Comparison of ENCODE assay signal across 12 mouse cellular contexts in genomic region chr6:54278613-54279012, GRCm38 (mm10). TPM values are rescaled to one million over a fixed set of nuclear protein-coding genes. Genes with fewer than 3 reads are reported as not detected.
DNase-seq lines count a peak whose midpoint lies in the region; ATAC-seq and TF ChIP-seq lines count a peak whose summit lies in the region.
"Had no signal": no experiment of that assay in that cellular context is flagged by ENCODE, and none has a peak within 500 bp of the region (broad histone marks: within the 10 kb centered on the region; RNA-seq: fewer than 3 reads in every experiment).

No protein-coding gene starts in this region.

- H3K9me3 ChIP-seq in megakaryocyte, embryonic 14.5 days, result no peaks in the 10 kb centered on the region
- no peaks in the 10 kb centered on the region; the same call in 1 of the 2 replicates for H3K9me3 ChIP-seq in heart, embryonic 16.5 days (replicated peaks; ENCODE audit: control insufficient read depth, low read length)
- H3K9me3 ChIP-seq in neural tube, embryonic 15.5 days (replicated peaks), result no peaks in the 10 kb centered on the region
- H3K9me3 ChIP-seq: lung, embryonic 15.5 days had no signal

- H3K27ac ChIP-seq in heart, embryonic 16.5 days (ENCODE audit: low read length), result peak overlapping the region; percentile 63
- H3K27ac ChIP-seq in small intestine, adult 2 months (ENCODE audit: insufficient read depth, low read depth, low read length), result peak overlapping the region; percentile 66
- no peak overlapping the region for H3K27ac ChIP-seq in neural tube, embryonic 15.5 days (replicated peaks)

- H3K4me3 ChIP-seq in megakaryocyte, embryonic 14.5 days (replicated peaks), result peak overlapping the region; percentile 89
- H3K4me3 ChIP-seq in heart, embryonic 16.5 days (ENCODE audit: low read length), result no peak overlapping the region
- H3K4me3 ChIP-seq in small intestine, adult 2 months (ENCODE audit: low read depth, low read length), result no peak overlapping the region
- no peak overlapping the region for H3K4me3 ChIP-seq in neural tube, embryonic 15.5 days (replicated peaks)
- H3K4me3 ChIP-seq: lung, embryonic 15.5 days had no signal

- H3K36me3 ChIP-seq in megakaryocyte, embryonic 14.5 days (replicated peaks; ENCODE audit: low read length), result peaks cover 35% of the 10 kb centered on the region
- H3K36me3 ChIP-seq in heart, embryonic 16.5 days (ENCODE audit: control insufficient read depth, insufficient read depth), result no peaks in the 10 kb centered on the region
- H3K36me3 ChIP-seq in small intestine, adult 2 months (ENCODE audit: control insufficient read depth, insufficient read depth, low read length), result no peaks in the 10 kb centered on the region
- H3K36me3 ChIP-seq in neural tube, embryonic 15.5 days, result no peaks in the 10 kb centered on the region
- H3K36me3 ChIP-seq: lung, embryonic 15.5 days had no signal

- 71% methylated on average over 2 of the region's 2 CpGs for WGBS in heart, embryonic 16.5 days
- 69% methylated on average over 2 of the region's 2 CpGs for WGBS in small intestine, adult 2 months
- WGBS in neural tube, embryonic 15.5 days, result 66% methylated on average over 2 of the region's 2 CpGs

- TF ChIP-seq CTCF in small intestine, adult 2 months (IDR thresholded peaks at IDR 0.05; ENCODE audit: extremely low read depth, insufficient read length, insufficient replicate concordance, low read depth, low read length), result no peak

- no peak overlapping the region for H3K9ac ChIP-seq in heart, embryonic 16.5 days (ENCODE audit: low read length)
- H3K9ac ChIP-seq in neural tube, embryonic 15.5 days (replicated peaks), result no peak overlapping the region
- H3K9ac ChIP-seq: lung, embryonic 15.5 days had no signal

- peak; percentile 96 for DNase-seq in heart, adult 11 months
- no peak for DNase-seq in heart, postnatal 4 days
- DNase-seq in right cerebral cortex, adult 2 months (ENCODE audit: low spot score in 2 of 2), result no peak
- DNase-seq: adrenal gland, postnatal 10 days; cerebellum, postnatal 10 days; thymus, postnatal 25 days had no signal

- TF ChIP-seq POLR2A in small intestine, adult 2 months (IDR thresholded peaks at IDR 0.05; ENCODE audit: low read depth, low read length), result no peak

- peaks cover 95% of the 10 kb centered on the region for H3K4me1 ChIP-seq in megakaryocyte, embryonic 14.5 days
- H3K4me1 ChIP-seq in heart, embryonic 16.5 days (ENCODE audit: control insufficient read depth, insufficient read depth, low read length), result peaks cover 19% of the 10 kb centered on the region
- peaks cover 10% of the 10 kb centered on the region; the same call in 1 of the 2 replicates for H3K4me1 ChIP-seq in small intestine, adult 2 months (ENCODE audit: control insufficient read depth, insufficient read depth, insufficient read length, low read length)
- peaks cover 12% of the 10 kb centered on the region; the same call in 1 of the 2 replicates for H3K4me1 ChIP-seq in neural tube, embryonic 15.5 days

- ATAC-seq in megakaryocyte, adult 5-6 weeks (ENCODE audit: poor library complexity, severe bottlenecking), result no peak
- ATAC-seq in heart, embryonic 16.5 days (replicated peaks; ENCODE audit: extremely low read depth, insufficient read depth, low FRiP score), result 0 out of 2 replicates have a peak, but pooled peaks have one; percentile 6
- ATAC-seq in neural tube, embryonic 15.5 days (ENCODE audit: low FRiP score), result no peak

- H3K27me3 ChIP-seq in megakaryocyte, embryonic 14.5 days (replicated peaks), result no peaks in the 10 kb centered on the region
- no peaks in the 10 kb centered on the region for H3K27me3 ChIP-seq in heart, embryonic 16.5 days (ENCODE audit: control insufficient read depth, insufficient read depth, low read length)
- no peaks in the 10 kb centered on the region for H3K27me3 ChIP-seq in small intestine, adult 2 months (ENCODE audit: control insufficient read depth, insufficient read depth, low read length)
- no peaks in the 10 kb centered on the region for H3K27me3 ChIP-seq in neural tube, embryonic 15.5 days (replicated peaks)
- H3K27me3 ChIP-seq: lung, embryonic 15.5 days had no signal

- H3K4me2 ChIP-seq in heart, embryonic 16.5 days (ENCODE audit: low read depth, low read length), result no peak overlapping the region
- H3K4me2 ChIP-seq in neural tube, embryonic 15.5 days, result no peak overlapping the region
- H3K4me2 ChIP-seq: lung, embryonic 15.5 days had no signal

RNA-seq across cellular contexts. Expression of gene Prr15, which starts 47.0 kb away (rescaled TPM):
- total RNA-seq in heart, postnatal 4 days (2021), result 1 to 10 TPM; 6.6 to 7.2 TPM
- 3.1 TPM in 1 of 2 replicates, not detected in the other for polyA plus RNA-seq in megakaryocyte, embryonic 14.5 days (2012; ENCODE audit: insufficient read depth, low replicate concordance)
- 0.27 TPM in 1 of 2 replicates, not detected in the other for total RNA-seq in megakaryocyte, adult 5-6 weeks (2015)
- total RNA-seq in megakaryocyte, adult 5-6 weeks (2017), result not detected in 2 replicates
- polyA plus RNA-seq in heart, embryonic 16.5 days (2015; fragmentation: Nextera tagmentation; extraction: Ambion mirVana), result 14.4 and 15.1 TPM in 2 replicates
- 21.2 and 166 TPM in 2 replicates for polyA plus RNA-seq in small intestine, adult 2 months (2012; rRNA removed)
- 1.0 and 1.6 TPM in 2 replicates for polyA plus RNA-seq in neural tube, embryonic 15.5 days (2015; fragmentation: Nextera tagmentation; extraction: Ambion mirVana)
